Mouse (Mus musculus): ENCODE data around the gene C2cd4d.

C2cd4d gene

DNA sequence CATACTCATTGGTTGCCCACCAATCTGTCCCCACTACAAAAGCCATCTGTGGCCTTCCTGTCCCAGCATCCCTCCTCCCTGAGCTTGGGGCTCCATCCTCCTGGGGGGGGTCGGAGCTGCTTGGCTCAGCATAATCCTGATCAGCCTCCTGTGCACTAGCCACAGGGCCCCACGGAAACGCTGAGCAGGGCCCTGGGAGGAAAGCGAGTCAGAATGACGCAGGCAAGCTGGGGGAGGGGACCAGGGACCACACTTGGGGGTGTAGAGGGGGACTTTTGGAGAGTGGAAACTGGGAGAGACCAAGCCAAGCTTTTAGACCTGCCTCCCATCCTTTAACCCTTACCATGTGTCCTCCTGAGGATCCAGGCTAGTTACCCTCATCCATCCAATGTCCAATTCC is 13.6 kb downstream of the C2cd4d start:
- DNase-seq (ENCODE audit: extremely low read depth, low read depth, low spot score): no peak

DNA sequence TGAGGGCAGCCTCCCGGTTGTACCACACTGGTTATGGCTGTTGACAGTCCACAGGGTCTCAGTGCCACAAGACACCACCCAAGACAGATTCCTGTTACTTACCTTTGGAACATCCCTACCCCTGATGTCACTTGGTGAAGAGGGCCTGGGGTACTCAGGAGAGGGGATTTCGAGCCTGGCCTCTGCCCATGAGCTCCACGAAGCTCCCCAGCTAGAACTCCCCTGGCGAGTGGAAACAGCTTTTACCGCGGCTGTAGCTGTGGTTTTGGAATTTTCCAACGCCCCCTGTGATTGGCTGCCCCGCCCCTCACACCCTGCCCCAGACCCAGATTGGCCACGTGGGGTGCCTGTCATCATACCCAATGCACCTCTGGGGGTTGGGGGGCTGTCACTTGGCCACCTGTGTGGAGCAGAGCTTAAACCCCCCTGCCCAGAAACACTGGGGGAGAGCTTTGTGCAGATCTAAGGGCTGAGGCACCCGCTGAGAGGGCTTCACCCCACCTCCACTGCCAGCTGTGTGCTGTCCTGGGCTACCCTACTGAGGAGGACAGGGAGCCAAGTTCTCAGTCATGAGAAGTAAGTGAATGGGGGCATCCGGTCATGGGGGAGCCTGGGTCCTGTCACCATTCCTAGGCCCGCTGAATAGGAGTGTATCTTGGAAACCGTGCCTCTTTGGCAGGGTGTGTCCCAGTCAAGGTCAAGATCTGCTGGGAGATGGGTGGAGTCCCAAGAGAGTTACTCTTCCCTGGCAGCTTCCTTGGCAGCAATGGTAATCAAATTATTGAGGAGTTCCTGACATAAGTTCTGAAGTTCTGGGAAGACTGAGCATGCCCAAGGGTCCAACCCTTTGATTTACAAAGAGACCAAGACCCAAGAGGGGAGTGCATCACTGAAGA is 15.0 kb downstream of the C2cd4d start:
- no peak for DNase-seq (ENCODE audit: extremely low read depth, low read depth, low spot score)

DNA sequence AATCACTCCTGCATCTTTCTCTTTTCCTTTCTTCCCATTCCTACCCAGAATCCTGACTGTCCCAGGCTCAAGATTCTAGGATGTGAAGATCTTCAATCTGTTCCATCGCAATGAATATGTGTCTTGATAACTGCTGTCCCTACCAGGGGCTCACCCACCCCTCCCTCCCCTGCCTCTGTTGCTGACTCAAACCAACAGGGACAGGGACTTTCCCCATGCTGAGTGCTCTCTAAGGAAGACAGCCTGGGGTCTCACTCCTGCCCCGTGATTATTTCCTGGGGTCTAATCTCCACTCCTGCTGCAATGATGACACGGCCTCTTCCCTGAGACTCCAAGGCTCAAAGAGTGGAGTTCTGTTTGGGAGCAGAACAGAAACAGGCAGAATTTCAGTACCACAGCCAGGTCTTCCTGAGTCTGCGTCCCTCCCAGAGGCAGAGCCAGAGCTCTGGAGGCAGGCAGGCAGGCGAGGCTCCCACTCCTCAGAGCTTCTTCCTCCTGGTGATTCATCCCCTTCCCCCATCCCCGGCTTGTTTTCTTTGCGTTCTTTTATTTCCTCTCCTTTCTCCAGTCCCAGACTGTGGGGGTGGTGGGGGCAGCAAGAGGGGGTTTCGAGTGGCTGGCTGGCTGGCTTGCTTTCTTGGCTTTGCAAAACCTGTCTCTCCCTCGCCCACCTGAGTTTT is 17.7 kb downstream of the C2cd4d start:
- no peak for DNase-seq (ENCODE audit: extremely low read depth, low read depth, low spot score)

DNA sequence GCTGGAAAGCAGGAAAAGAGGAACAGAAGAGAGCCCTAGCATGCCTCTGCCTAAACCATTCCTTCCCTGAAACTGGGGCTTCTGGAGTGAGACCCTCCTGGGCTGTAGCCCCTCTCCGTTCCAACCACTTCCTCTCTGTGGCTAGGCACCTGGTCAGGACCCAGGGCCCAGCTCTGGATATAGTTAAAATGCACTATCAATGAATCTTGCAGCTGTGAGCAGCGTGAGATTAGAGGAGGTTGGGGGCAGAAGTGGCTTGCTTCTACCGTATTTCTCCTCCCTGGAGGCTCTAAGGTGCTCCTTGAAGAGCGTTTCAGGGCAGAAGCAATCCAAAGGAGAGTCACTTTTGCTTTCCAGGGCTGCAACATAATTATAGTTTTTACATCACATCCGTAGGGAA is 20.1 kb downstream of the C2cd4d start:
- no peak for DNase-seq (ENCODE audit: extremely low read depth, low read depth, low spot score)

DNA sequence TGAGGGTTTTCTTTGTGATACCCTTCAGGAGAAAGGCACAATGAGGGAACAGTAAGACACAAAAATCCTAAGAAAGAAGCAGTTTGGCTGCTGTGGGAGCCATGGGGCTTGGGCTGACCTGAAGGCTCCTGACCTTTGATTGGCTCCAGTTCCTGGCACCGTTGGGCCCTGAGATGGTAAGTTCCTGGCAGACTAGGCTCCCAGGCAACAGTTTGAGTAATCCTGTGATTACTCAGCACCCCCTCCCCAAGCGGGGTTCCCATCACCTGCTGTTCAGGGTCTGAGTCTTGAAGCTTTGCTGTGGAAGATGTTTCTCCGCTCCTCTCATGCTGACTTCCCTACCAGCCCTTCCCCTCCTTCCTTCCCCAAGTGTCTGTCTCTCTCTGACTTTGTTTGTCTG is 21.2 kb downstream of the C2cd4d start:
- no peak for DNase-seq (ENCODE audit: extremely low read depth, low read depth, low spot score)

DNA sequence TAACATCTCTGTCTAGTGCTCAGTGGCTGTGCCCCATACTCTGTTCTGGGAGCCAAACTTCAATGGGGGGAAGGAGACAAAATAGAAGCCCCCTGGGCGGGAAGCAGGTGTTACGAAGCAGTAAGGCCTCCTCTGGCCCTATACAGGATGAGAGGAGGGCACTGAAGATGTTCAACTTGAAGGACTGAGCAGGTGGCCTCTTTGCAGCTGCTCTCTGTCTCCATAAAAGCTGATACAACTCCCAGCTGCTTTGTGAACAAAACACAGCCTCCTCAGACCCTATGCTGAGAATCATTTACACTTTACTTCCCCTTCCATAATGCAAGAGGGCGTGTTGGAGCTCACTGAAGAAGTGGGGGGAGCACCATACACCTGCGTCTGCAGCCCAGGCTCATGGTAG is 24.4 kb downstream of the C2cd4d start:
- DNase-seq (ENCODE audit: extremely low read depth, low read depth, low spot score): no peak

DNA sequence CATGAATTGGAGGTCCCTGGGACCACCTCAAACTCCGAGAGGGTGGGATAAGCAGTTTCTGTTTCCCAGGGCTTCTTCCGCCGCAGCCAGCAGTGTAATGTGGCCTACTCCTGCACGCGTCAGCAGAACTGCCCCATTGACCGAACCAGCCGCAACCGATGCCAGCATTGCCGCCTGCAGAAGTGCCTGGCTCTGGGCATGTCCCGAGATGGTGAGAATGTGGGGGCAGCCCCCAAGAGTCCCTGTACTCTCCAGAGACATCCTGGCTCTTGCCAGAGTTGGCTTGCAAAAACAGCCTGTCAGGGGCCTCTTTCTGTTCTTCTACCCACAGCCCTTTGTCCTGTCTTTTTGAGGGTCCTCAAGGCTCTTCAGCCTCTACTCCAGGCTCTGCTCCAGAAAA is 25.2 kb downstream of the C2cd4d start:
- no peak for DNase-seq (ENCODE audit: extremely low read depth, low read depth, low spot score)

DNA sequence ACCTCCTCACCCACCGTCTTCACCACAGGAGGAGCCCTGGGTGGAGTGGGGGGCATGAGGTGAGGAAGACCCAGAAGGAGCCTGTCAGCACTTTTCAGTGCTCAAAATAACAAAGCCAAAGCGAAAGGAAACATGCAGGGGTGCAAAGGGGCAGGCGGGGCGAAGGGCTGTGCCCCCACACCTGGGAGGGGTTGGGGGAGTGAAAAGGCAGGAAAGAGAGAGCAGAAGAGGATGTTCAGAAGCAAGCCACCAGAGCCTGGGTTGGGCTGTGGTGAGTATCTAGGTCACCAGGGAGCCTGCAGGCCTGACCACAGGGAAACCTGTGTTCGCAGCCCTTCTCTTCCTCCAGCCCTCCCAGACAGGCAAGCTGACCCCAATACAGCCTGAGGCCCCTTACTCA is 25.8 kb downstream of the C2cd4d start:
- no peak for DNase-seq (ENCODE audit: extremely low read depth, low read depth, low spot score)

DNA sequence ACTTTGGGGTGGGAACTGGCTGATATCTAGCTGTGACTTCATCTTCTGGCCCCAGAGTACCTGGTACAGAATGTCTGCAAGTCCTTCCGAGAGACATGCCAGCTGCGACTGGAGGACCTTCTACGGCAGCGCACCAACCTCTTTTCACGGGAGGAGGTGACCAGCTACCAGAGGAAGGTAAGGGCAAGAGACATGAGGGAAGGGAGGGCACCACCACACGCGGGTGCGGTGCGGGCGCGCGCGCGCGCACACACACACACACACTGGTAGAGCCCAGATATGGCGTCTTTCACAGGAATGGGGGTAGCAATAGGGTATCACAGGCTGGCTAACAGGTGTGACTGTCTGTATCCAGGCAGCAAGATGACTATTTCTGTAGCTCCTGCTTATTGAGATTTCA is 27.2 kb downstream of the C2cd4d start:
- no peak for DNase-seq (ENCODE audit: extremely low read depth, low read depth, low spot score)

DNA sequence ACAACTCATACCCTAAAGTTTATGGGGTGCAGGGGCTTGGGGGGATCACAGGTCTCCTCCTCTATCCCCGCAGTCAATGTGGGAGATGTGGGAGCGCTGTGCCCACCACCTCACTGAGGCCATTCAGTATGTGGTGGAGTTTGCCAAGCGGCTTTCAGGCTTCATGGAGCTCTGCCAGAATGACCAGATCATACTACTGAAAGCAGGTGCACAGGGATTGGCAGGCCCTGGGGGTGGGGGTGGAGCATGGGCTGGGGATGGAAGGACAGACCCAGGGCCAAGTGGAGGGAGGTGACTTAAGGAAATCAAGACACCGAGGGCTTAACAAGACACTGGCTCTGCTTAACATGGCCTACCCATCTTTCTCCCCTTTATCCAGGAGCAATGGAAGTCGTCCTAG is 28.8 kb downstream of the C2cd4d start:
- no peak for DNase-seq (ENCODE audit: extremely low read depth, low read depth, low spot score)

DNA sequence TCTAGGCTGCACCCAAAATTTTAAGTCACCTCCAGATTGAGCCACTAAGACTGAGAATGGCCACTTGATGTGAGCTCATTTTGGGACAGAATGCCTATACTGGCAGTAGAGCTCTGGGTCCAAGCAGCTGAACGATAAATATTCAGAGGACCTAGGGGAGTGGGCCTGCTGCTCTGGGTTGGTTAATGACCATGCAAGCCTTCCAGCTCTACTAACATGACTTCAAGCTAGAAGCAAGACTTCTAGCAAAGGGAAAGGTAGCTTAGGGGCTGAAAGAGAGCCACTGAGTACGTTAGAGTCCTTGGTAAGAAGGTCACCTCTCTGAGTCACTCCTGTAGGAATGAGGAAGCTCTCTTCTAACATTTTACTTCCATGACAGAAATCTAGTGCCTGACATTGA is 29.9 kb downstream of the C2cd4d start:
- no peak for DNase-seq (ENCODE audit: extremely low read depth, low read depth, low spot score)

DNA sequence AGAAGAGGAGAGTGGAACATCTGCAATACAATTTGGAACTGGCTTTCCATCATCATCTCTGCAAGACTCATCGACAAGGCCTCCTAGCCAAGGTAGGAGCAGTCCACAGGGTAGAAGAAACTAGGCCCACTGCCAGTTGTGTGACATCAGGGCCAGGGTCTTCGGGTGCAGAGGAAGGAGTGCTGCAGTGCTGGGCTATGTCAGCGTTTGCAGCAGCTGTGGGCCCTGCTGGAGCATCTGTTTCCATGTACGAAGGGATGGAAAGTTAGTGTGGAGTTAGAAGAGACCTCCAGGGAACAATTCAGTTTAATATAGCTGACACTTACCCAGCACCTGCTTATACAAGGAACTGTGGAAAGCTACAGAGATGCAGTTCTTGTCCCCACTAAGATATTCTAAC is 30.8 kb downstream of the C2cd4d start:
- no peak for DNase-seq (ENCODE audit: extremely low read depth, low read depth, low spot score)

DNA sequence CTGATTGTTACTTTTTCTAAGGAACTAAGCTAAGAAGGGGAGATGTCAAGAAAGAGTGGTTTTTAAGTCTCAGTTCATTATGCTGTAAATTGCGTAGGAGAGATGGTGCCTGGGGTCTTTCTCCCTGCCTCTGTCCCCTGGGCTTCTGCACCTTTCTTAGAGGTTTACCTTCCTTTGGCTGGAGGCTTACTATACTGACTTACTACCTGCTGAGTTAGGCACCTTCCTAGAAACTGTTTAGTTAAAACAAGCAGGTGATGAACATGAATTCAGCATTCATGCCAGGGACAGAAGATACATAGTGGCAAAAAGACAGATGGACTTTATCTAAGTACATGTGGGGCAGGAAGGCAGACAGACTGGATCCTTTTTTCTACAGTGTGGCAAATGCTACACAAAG is 34.1 kb downstream of the C2cd4d start:
- no peak for DNase-seq (ENCODE audit: extremely low read depth, low read depth, low spot score)

DNA sequence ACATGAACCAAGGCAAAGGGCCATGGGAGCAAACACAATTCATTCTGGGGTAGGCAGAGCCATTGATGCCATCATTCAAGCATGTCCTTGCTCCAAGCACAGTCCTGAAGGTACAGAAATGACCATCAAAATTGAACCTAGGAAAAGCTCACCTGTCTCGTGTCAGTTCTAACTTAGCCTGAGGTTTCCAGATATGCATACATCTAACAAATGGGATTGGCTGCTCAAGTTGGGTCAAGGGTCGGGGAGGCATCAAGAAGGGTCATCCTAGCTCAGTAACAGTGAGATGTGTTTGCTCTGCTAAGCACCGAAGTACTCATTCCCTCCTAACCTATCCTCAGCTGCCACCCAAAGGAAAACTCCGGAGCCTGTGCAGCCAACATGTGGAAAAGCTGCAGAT is 34.6 kb downstream of the C2cd4d start:
- no peak for DNase-seq (ENCODE audit: extremely low read depth, low read depth, low spot score)

DNA sequence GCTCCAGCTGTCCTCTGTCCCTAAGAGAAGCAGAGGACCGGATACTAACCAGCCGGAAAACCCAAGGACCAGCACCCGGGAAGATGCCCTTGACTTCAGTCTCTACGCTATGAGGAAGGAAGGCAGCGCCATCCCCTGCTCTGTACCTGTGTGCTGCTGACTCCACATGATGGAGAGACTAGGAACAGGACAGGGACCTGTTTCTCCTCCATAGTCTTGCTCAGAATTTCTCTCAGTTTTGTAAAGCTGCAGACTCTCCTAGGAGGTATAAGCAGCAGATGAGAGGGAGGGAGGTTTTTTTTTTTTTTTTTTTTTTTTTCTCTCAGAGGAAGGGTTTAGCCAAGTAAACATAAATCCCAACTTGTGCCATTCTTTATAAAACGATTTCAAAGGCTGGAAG is 36.0 kb downstream of the C2cd4d start, which contains the start of gene Lingo4:
Lingo4 (plus strand) TSS at position 301 of the 400 bp plus-strand sequence.
- DNase-seq (ENCODE audit: extremely low read depth, low read depth, low spot score): no peak

DNA sequence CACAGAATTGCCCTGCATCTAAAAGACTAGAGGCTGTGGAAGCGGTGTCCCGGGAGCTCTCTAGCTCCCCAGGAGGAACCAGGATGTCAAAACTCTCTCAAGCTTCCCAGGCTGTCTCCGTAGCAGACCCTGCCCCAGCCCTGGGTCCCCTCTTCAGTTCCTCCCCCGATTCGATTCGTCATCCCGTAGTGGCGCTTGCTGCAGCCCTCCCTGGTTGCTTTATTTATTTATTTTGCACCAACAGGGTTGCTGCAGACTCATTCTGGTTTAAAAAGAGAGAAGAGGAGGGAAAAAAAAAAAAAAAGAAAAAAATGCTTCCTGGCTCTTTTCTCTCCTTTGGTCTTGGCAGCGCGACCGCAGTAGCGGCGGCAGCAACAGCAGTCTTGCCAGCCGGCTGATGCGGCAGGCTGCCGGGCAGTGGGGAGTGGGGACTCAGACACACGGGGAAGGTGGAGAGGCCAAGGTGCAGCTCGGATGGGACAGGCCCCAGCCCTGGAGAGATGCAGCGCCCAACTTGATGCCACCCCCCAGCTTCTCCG is 36.8 kb downstream of the C2cd4d start:
- no peak for DNase-seq (ENCODE audit: extremely low read depth, low read depth, low spot score)

DNA sequence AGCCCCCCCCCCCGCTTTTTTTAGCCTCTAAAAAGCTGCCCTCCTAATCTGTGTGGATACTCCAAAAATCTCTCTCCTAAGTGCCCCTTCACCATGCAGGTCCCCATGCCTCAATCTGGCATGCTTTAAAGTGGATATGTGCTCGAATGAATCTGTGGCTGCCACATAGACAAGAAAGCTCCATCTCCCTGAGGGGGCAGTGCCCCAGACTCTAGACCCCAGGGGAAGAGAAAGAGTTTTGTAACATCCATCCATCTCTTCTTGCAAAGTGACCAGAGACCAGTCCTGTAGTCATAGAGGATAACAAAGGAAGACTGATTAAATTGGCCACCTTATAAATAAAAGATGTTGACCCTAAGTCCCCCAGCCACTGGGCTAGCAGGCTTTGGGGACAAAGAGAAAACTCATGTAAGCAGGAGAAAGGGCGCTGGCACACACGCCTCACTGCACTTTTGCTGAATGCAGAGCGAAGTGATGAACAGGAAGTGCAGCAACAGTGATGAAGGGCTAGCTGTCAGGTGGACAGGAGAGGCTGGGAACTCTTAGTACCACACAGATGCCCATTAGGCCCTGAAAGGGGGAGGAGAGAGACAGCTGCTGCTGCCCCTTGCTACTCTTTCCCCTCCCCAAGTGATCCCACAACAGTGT is 37.5 kb downstream of the C2cd4d start:
- DNase-seq (ENCODE audit: extremely low read depth, low read depth, low spot score): no peak

DNA sequence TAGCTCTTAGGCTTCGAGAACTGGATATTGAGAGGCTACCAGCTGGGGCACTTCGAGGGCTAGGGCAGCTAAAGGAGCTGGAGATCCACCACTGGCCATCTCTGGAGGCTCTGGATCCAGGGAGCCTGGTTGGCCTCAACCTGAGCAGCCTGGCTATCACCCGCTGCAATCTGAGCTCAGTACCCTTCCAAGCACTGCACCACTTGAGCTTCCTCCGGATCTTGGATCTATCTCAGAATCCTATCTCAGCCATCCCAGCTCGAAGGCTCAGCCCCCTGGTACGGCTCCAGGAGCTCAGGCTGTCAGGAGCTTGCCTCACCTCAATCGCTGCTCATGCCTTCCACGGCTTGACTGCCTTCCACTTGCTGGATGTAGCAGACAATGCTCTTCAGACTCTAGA is 40.2 kb downstream of the C2cd4d start:
- DNase-seq (ENCODE audit: extremely low read depth, low read depth, low spot score): no peak

DNA sequence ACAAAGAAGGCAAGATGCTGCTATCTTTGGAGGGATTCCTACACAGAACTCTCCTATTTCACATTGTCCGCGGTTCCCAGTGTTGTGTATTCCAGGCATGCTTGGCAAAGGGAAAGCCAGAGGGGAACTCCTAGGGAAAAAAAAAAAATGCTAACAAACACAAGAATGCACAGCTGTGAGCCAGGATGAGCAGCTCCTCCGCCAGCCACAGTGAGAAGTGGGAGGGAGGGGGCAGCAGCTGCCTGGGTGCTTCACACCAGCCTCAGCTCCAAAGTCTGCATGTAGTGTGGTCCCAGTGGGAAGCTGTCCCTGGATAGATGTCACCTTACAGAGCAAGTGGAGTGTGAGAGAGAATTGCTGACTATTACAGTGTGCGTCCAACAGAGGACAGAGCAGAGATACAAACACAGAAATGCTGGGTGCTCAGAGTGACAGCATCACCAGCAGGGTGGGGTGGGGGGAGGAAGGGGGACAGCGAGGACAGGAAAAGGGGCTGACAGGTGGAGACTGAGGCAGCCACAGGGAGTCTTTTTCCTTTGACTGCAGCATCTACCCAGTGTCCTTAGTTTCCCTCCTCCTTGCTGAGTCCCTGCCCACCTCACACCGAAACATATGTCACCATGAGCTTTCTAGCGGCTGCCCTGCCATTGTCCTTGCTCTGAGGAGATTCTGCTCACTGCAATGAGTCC is 42.3 kb downstream of the C2cd4d start:
- DNase-seq (ENCODE audit: extremely low read depth, low read depth, low spot score): no peak

DNA sequence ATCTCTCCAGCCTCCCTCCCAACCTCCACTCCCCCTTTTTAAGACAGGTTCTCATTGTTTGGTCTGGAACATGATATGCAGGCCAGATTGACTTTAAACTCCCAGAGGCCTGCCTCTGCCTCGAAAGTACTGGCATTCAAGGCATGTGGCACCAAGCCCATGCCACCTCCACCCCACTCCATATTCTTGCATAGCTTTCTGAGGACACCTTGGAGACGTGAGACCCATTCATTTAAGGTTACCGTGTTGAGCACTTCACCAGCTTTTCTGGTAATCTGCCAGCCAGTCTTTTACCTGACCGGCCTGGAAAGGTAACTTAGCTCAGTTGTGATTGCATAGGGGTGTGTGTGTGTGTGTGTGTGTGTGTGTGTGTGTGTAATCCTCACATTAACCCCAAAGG is 43.3 kb downstream of the C2cd4d start:
- DNase-seq (ENCODE audit: extremely low read depth, low read depth, low spot score): no peak

DNA sequence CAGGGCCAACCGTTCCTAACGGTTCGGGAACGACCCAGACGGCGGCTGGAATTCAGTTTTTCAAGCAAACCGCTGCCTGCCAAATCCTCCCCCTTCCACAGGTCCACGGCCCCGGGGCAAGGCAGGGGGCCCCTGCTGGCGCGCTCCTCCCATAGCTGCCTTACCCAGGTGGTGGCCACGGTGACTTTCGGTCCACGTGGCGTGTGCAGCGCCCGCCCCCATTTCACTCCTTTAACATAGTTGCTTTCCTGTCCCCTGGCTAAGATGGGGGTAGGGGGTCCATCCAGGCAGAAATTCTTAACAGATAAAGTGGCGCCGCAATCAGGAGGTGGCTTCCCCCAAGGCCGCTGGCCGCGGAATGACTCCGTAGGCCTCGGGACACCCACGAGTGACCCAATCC is 50.3 kb downstream of the C2cd4d start:
- DNase-seq (ENCODE audit: extremely low read depth, low read depth, low spot score): no peak
